Comparison of ENCODE assay signal across 10 mouse cellular contexts in the genomic region with DNA sequence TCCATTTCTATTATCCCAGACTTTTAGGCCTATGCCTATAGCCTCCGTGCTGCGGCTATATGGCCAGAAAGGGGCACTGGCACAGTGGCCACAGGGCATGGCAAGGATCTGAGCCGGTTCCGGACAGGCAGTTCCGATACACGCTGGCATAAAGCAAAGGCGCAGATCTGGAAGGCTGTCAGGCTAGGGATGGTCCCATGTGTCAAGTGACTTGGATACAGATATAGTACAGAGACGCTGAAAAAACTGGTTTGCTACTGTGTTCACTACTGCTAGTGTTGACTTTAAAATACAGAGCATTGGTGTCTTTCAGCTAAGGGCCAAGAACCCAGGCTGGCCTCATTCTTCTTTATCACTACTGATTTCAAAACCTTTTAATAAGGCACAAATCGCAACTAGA. TPM values are rescaled to one million over a fixed set of nuclear protein-coding genes. Genes with fewer than 3 reads are reported as not detected.
DNase-seq lines count a peak whose midpoint lies in the region; ATAC-seq lines count a peak whose summit lies in the region.
"Had no signal": no experiment of that assay in that cellular context is flagged by ENCODE, and none has a peak within 500 bp of the region (broad histone marks: within the 10 kb centered on the region; RNA-seq: fewer than 3 reads in every experiment).

No protein-coding gene starts in this region.

- WGBS in neural tube, embryonic 13.5 days: 79% methylated on average over 9 of the region's 9 CpGs
- 56% methylated on average over 9 of the region's 9 CpGs for WGBS in heart, embryonic 16.5 days
- 85% methylated on average over 9 of the region's 9 CpGs for WGBS in midbrain, embryonic 14.5 days

- peaks cover 32% of the 10 kb centered on the region for H3K4me1 ChIP-seq in neural tube, embryonic 13.5 days (replicated peaks)
- H3K4me1 ChIP-seq in heart, embryonic 16.5 days (ENCODE audit: control insufficient read depth, insufficient read depth, low read length): peaks cover 46% of the 10 kb centered on the region
- H3K4me1 ChIP-seq in midbrain, embryonic 14.5 days (ENCODE audit: control insufficient read depth, insufficient read depth, low read length): peaks cover 11% of the 10 kb centered on the region

- H3K27me3 ChIP-seq in neural tube, embryonic 13.5 days: no peaks in the 10 kb centered on the region
- H3K27me3 ChIP-seq in heart, embryonic 16.5 days (ENCODE audit: control insufficient read depth, insufficient read depth, low read length): no peaks in the 10 kb centered on the region
- H3K27me3 ChIP-seq in midbrain, embryonic 14.5 days (ENCODE audit: control insufficient read depth, insufficient read depth, low read length): no peaks in the 10 kb centered on the region

- H3K9ac ChIP-seq in neural tube, embryonic 13.5 days: no peak overlapping the region
- no peak overlapping the region for H3K9ac ChIP-seq in heart, embryonic 16.5 days (ENCODE audit: low read length)
- no peak overlapping the region for H3K9ac ChIP-seq in midbrain, embryonic 14.5 days (replicated peaks; ENCODE audit: low read length)

- ATAC-seq in neural tube, embryonic 13.5 days (ENCODE audit: low read depth): no peak
- no peak for ATAC-seq in heart, embryonic 16.5 days (replicated peaks; ENCODE audit: extremely low read depth, insufficient read depth, low FRiP score)
- 0 out of 2 replicates have a peak, but pooled peaks have one; percentile 24 for ATAC-seq in midbrain, embryonic 14.5 days (ENCODE audit: low FRiP score, low TSS enrichment)

- no peak overlapping the region for H3K4me3 ChIP-seq in neural tube, embryonic 13.5 days
- H3K4me3 ChIP-seq in heart, embryonic 16.5 days (ENCODE audit: low read length): no peak overlapping the region
- no peak overlapping the region for H3K4me3 ChIP-seq in midbrain, embryonic 14.5 days (replicated peaks; ENCODE audit: low read depth, low read length)

- DNase-seq in heart, adult 11 months: peak; percentile 97
- no peak for DNase-seq in heart, postnatal 4 days
- DNase-seq in neural tube, embryonic 10.5 days (ENCODE audit: extremely low spot score, low spot score): no peak
- DNase-seq in midbrain, embryonic 14.5 days: no peak
- no peak for DNase-seq in cerebellum, adult 9-11 months
- no peak for DNase-seq in ovary, postnatal 36 days (ENCODE audit: low spot score)
- DNase-seq: cerebellum, adult 8-10 months; thymus, postnatal 36 days had no signal

- peaks cover 31% of the 10 kb centered on the region for H3K36me3 ChIP-seq in neural tube, embryonic 13.5 days
- peaks cover 37% of the 10 kb centered on the region for H3K36me3 ChIP-seq in heart, embryonic 16.5 days (ENCODE audit: control insufficient read depth, insufficient read depth)
- peaks cover 32% of the 10 kb centered on the region for H3K36me3 ChIP-seq in midbrain, embryonic 14.5 days (ENCODE audit: control insufficient read depth, insufficient read depth, low read length)

- peak overlapping the region; percentile 49; the same call in 1 of the 2 replicates for H3K27ac ChIP-seq in neural tube, embryonic 13.5 days (replicated peaks)
- peak overlapping the region; percentile 88 for H3K27ac ChIP-seq in heart, embryonic 16.5 days (ENCODE audit: low read length)
- H3K27ac ChIP-seq in midbrain, embryonic 14.5 days (replicated peaks; ENCODE audit: low read depth, low read length): no peak overlapping the region; the same call in 1 of the 2 replicates

- H3K4me2 ChIP-seq in neural tube, embryonic 13.5 days: no peak overlapping the region
- H3K4me2 ChIP-seq in heart, embryonic 16.5 days (ENCODE audit: low read depth, low read length): no peak overlapping the region
- H3K4me2 ChIP-seq in midbrain, embryonic 14.5 days (ENCODE audit: low read length): no peak overlapping the region

- H3K9me3 ChIP-seq in neural tube, embryonic 13.5 days: no peaks in the 10 kb centered on the region
- no peaks in the 10 kb centered on the region for H3K9me3 ChIP-seq in heart, embryonic 16.5 days (replicated peaks; ENCODE audit: control insufficient read depth, low read length)
- no peaks in the 10 kb centered on the region for H3K9me3 ChIP-seq in midbrain, embryonic 14.5 days (ENCODE audit: control insufficient read depth, low read length)

RNA-seq across cellular contexts. Expression of gene Gnpnat1, which starts 52.3 kb away (rescaled TPM):
- total RNA-seq in heart, postnatal 4 days (2021): 10 to 100 TPM; 11.3 to 15.5 TPM
- polyA plus RNA-seq in neural tube, embryonic 13.5 days (2015; fragmentation: Nextera tagmentation; extraction: Ambion mirVana): 29.9 and 31.0 TPM in 2 replicates
- 22.6 and 23.6 TPM in 2 replicates for polyA plus RNA-seq in heart, embryonic 16.5 days (2015; fragmentation: Nextera tagmentation; extraction: Ambion mirVana)
- 31.6 and 32.3 TPM in 2 replicates for polyA plus RNA-seq in midbrain, embryonic 14.5 days (2014; fragmentation: Nextera tagmentation; extraction: Ambion mirVana)
